Mouse (Mus musculus): ENCODE measurements at regions not wholly inside any gene's neighbourhood (a gene's known extent, or its start where the extent isn't known, plus 50 kb on each side); places are given as distances from the start of the nearest gene placed in this dataset.

GRCm38 (mm10) chr2:84266883-84267554 is 158.2 kb downstream of the Calcrl start:
- ATAC-seq, result no peak

- no peak for ATAC-seq
Measured at GRCm38 (mm10) chr2:84274038-84274724, 151.0 kb downstream of the Calcrl start.

GRCm38 (mm10) chr2:84277181-84277580 is 148.0 kb downstream of the Calcrl start:
- ATAC-seq, result no peak
